Mouse (Mus musculus) c-Kit-positive CD71-negative TER-119-negative erythroid progenitor cells, embryonic 14.5 days (primary cell): ENCODE measurements around the gene Trpm1.

ENCODE experiments used
- DNase-seq: peaks from one replicate; pipeline ENCODE4 v3.0.0-alpha.2; 2013; ENCODE audit warnings: low read depth

The Trpm1 gene

DNA sequence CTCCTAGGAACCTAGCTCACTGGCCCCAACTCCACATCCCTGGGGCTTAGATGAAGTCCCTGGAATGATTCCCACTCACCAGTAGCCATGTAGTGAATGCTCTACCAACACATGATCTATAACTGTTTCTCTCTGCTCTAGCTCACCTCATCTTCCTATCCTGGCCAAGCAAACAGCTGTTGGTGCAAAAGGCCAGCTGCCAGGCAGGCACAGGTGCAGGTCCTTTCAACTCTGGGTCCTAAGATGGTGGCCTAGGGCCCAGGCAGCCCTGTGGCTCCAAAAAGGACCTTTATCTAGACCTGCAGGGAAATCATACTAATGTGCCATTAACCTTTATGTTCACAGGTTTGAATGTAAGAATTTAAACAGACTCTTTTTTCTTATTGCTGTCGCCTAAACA lies 10.3 kb downstream of the Trpm1 start:
- DNase-seq = no peak

- DNase-seq = no peak
Measured at GRCm38 (mm10) chr7:64164997-64165396, 11.4 kb downstream of the Trpm1 start.

GRCm38 (mm10) chr7:64166025-64166424 lies 12.4 kb downstream of the Trpm1 start:
- DNase-seq = no peak

GRCm38 (mm10) chr7:64166724-64167123 lies 13.1 kb downstream of the Trpm1 start:
- no peak for DNase-seq

DNA sequence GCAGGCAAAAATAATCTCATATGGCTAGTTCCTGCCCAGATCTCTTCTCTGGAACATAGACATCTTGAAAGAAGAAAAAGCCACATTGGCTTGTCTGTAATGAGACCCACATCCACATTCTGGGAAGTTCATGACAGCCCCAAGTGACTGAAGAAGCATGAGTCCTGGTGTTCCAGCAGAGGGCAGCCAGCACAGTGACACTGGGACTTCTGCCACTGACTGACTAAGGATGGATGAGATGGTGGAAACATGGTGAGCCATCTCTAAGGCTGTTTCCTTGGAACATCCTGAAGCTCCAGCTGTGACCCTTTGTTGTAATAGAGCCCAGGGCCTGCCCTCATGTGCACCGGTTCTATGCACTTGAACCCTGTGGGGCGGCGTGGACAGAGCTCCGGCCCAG lies 25.7 kb downstream of the Trpm1 start:
- DNase-seq = no peak

- no peak for DNase-seq
Measured at GRCm38 (mm10) chr7:64185203-64185931, 31.7 kb downstream of the Trpm1 start.

GRCm38 (mm10) chr7:64185932-64186312 lies 32.3 kb downstream of the Trpm1 start:
- DNase-seq = no peak

DNA sequence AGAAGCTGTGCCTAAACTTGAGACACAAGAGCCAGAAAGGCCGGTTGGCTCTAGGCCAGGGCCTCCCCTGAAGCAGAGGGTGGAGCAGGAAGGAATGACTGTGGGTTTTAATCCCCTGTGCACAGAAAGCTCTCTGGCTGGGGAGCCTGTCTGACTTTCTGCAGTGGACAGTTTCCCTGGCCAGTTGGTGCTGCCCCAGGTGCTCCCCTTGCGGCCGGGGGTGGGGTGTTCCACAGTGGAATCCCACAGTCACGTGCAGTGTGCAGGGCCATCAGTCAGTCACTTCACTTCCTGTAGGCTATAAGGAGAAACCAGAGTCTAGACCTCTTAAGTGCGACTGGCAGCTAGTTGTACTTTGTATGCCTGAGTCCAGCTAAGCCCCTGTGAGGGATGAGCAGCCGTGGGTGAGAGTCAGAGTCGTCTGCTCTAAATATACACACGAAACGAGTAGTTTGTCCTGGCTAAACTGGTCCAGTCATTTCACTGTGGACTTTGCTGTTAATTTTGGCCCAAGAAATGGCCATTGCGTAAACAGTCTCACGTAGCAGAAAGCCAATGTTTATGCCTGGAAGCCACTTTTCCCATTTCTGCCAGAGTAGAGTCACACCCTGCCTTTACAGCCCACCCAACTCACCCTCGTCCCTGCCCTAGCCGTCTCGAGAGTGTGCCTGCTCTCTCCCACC lies 38.8 kb downstream of the Trpm1 start:
- no peak for DNase-seq

DNA sequence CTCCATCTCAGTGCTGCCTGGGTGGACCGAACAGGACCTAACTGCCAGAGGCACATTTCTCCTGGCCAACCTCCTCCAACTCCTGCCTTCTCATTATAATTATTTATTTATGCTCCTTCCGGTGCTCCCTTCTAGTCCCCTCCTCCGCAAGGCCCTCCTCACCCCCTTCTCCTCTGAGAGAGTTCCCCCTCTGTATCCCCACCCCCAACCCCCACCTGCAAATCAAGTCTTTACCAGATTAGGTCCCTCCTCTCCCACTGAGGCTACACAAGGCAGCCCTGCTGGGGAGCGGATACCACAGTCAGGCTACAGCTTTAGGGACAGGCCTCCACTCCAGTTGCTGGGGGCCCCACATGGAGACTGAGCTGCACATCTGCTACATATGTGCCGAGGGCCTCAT lies 39.8 kb downstream of the Trpm1 start:
- DNase-seq = no peak

- no peak for DNase-seq
Measured at GRCm38 (mm10) chr7:64196114-64196513, 42.5 kb downstream of the Trpm1 start.

- DNase-seq = no peak
Measured at GRCm38 (mm10) chr7:64208700-64209099, 55.1 kb downstream of the Trpm1 start.

GRCm38 (mm10) chr7:64212870-64213269 lies 59.2 kb downstream of the Trpm1 start:
- DNase-seq = no peak

DNA sequence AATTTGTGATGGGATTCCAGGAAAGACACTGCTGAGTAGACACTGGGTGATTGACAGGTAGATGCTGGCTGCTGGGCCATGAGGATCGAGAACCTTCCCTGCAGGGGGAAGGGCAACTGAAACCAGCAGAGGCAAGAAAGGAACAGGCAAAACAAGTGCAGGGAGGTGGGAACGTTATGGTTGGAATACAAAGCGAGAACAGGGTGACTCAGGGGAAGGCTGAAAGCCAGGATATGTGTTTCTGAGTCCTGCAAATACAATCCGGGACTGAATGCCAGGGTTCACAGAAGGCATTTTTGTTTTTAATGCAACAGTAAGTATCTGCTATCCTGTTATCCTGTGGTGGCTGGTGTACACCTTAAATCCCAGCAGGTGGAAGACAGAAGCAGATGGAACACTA lies 60.4 kb downstream of the Trpm1 start:
- DNase-seq = no peak

DNA sequence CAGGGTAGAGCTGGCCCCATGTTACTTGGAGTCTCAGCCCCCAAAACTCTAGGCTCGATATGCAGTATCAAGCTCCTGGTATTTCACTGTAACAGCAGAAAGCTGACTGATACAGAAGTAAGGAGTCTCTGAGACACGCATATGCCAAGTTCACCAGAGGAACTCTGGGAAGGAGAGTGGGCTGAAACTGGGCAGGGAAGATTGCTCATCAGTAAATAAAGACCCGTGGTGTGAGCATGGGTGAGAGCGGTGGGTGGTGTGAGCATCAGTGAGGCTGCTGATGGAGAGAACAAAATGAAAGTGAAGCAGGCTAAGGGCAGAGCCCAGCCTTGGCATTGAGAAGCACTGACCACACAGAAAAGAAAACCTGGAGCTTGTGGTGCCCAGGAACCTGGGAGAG lies 62.0 kb downstream of the Trpm1 start:
- no peak for DNase-seq

DNA sequence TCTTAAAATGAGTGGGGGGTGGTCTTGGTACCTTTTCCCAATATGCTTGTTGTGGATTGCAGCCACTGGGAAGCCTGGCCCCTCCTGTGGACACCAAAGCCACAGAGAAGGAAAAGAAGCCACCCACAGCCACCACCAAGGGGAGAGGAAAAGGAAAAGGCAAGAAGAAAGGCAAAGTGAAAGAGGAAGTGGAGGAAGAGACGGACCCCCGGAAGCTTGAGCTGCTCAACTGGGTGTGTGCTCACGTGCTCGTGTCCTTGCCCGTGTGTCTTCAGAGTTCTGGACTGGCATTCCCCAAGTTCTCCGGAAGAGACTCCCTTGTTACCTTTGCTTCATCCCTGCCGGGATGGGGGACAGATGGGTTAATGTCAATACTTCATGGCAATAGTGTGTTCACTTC lies 63.8 kb downstream of the Trpm1 start:
- no peak for DNase-seq

DNA sequence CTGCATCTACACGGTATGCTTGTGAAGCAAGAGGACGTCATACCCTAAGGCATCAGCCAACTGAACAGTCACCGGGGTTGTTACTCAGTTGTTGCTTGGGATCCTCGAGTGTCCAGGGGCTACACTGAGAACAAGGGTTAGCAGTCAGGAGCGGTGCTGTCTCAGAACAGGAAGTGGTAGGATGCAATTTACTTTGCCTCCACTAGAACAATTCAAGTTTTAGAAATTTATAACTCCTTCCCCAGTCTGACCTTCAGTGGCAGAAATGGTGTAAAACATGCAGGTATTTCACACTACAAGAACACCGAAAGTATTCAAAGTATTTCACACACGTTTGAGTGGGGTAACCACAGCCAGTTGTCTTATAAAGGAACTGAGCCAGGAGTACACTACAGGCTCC lies 66.1 kb downstream of the Trpm1 start:
- no peak for DNase-seq

- DNase-seq = no peak
Measured at GRCm38 (mm10) chr7:64223215-64223614, 69.6 kb downstream of the Trpm1 start.

GRCm38 (mm10) chr7:64226339-64227194 lies 72.9 kb downstream of the Trpm1 start:
- no peak for DNase-seq

DNA sequence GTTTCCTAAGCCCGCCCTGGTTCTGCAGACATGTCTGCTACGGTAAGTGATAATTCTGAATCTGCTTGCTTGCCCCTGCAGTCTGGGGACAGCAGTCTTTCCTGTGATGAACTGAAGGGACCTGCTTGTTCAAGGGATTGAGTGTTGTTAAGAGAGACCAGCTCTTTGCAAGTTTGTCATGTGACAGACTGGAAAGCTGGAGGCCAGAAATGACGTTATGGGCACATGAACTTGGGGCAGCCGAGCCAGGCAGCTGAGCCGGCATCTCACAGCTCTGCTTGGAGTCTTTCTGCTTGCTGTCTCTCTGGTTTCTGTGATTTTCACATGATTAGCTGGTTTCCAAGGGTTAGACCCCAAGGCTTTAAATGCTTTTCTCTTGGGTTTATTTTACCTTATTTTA lies 74.0 kb downstream of the Trpm1 start:
- DNase-seq = no peak

DNA sequence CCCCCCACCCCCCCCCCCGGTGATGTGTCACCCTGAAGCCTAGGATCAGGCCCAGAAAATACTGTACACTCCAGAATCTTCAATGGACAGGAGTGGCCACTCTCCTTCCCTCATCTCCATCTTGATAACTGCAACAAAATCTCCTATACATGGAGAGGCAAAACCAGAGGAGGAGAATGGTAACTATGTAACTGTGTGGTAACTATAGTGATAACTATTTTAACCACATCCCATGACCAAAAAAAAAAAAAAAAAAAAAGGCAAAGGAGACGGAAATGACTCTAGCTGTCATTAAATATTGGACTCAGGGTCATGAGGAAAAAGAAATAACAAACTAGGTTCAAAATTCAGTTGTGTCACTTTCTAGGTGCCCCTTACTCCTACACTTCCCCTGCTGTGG lies 74.7 kb downstream of the Trpm1 start:
- no peak for DNase-seq

DNA sequence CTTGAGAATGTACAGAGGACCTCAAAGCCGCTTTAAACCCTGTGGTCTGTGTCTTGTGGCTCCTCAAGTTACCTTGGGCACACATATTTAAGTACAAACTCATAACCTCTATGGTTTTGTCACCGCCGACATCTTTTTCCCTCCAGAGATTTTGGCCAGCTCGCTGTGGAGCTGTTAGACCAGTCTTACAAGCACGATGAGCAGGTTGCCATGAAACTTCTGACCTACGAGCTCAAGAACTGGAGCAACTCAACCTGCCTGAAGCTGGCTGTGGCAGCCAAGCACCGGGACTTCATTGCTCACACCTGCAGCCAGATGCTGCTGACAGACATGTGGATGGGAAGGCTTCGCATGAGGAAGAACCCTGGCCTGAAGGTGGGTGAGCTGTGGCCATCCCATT lies 76.3 kb downstream of the Trpm1 start:
- DNase-seq = no peak

- no peak for DNase-seq
Measured at GRCm38 (mm10) chr7:64231001-64231400, 77.4 kb downstream of the Trpm1 start.

- no peak for DNase-seq
Measured at GRCm38 (mm10) chr7:64231996-64232395, 78.4 kb downstream of the Trpm1 start.
